Mouse (Mus musculus) adrenal gland, postnatal 10 days (tissue): Measurements from ENCODE around the gene Cpeb3. TPM values are rescaled to one million over a fixed set of nuclear protein-coding genes. Genes with fewer than 3 reads are reported as not detected.
"Not testable (repeated sequence)": the region's sequence is repeated elsewhere in the genome, so short reads cannot be mapped to it uniquely, and the experiment has no call there.

ENCODE experiments used
- DNase-seq: peaks from one replicate; pipeline ENCODE4 v3.0.0; 2021; ENCODE audit warnings: mixed read lengths
- total RNA-seq, 2 experiments: library from RNA; stranded (reverse); gene quantifications; 2 replicates each; pipeline ENCODE4 v1.2.3; 2021

The Cpeb3 gene
- total RNA-seq, 2 experiments from 2014 or later = 14.2 to 26.8 TPM

DNA sequence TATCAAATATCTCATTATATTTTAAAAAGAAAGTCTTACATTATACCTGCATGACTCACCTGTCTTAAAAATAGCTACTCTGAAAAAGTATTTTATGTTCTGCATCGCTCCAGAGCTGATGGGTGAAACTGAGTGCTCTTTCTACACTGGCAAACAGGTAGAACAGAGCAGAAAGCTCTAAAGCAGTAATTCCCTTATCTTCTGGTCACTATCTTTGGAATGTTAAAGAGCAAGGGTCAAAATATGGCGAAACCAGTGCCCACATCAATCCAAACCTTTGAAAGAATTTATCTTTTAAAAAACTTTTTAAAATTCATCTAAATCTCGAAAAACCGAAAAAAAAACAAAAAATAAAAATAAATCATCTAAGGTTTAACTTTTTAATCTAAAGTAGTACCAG, 52.4 kb downstream of the Cpeb3 start:
- DNase-seq = no peak

- no peak for DNase-seq
Measured at GRCm38 (mm10) chr19:37147145-37147544, 61.3 kb downstream of the Cpeb3 start.

DNA sequence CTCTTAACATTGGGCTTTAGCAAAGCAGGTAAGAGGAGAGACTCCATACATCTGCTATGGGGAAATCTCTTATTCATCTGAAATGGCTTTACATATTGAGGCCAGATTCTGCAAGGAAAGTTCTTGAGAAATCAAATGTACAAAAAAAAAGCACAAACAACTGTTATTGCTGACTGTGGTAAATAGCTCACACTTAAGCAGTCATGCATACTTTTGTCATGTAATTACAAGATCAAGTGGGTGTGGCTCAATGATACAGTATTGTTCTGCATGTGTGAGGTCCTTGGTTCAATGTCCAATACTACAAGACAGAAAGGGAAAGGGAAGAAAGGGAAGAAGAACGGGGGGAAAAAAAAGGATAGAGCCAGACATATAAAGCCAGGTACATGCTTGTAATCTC, 62.6 kb downstream of the Cpeb3 start:
- no peak for DNase-seq

DNA sequence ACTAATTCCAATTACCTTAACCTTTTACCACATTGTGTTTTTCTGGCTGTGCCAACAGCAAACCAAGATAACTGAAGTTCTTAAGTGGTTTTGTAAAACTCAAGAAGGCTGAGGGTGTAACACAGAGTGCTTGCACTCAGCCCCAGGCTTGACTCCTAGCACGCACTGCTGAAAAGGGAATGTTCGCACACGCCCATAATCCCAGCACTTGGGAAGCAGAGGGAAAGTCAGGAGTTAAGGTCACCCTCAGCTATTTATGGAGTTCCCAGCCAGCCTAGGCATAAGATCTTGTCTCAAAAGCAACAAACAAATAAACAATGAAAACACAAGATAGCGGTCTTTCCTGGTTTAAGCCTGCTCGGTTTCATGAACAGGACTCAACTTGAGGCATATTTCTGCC, 63.0 kb downstream of the Cpeb3 start:
- no peak for DNase-seq

GRCm38 (mm10) chr19:37141623-37142022, 66.8 kb downstream of the Cpeb3 start:
- no peak for DNase-seq

- no peak for DNase-seq
Measured at GRCm38 (mm10) chr19:37137133-37137532, 71.3 kb downstream of the Cpeb3 start.

GRCm38 (mm10) chr19:37135459-37135858, 72.9 kb downstream of the Cpeb3 start:
- not testable (repeated sequence) for DNase-seq

DNA sequence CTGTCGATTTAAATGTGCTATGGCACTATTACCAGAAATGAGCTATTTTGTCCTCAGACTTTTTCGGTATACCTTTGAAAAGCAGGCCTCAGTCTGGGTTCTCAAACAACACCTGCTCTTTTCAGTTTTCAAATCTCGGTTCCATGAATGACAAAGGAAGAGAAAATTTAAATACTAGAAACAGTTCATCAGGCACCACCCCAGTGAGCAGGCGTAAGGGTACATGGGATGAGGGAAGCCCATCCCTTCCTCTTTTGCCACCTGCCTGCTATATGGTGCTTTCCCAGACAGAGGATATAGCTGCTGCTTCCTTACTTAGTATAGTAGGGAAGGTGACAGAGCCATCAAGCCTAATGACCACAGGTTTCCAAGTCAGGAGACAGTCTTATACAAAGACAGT, 74.7 kb downstream of the Cpeb3 start:
- DNase-seq = no peak

DNA sequence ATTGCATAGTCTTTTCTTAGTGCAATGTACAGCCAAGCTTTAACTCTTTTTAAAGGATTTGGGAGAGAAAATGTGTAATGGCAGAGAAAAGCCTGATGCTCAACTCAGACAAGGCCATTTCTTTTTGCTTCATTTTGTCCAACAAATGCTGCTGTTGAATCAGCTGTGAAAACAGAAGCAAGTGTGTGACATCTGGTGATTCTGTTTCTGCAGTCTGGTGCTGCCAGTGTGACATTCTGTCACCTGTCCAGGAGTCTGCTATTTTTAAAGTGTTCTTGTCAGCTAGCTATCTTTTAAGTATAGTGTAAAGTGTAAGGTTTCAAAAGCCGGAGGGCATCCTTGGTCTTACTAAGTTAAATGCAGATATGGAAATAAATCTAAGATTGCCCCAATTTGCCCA, 76.7 kb downstream of the Cpeb3 start:
- no peak for DNase-seq

DNA sequence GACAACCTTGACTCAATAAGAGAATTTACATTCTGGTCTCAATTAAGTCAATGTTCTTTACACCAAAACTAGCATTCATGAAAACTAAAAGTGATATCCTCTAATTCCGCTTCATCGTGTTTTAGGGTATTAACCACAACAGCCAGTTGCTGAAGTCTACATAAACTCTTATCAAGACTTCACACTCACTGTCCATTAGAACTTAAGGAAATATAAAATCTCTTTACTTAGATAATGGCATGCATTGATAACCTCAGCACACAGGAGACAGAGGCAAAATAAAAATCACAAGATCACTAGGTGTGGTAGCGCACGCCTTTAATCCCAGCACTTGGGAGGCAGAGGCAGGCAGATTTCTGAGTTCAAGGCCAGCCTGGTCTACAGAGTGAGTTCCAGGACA, 79.9 kb downstream of the Cpeb3 start:
- no peak for DNase-seq

DNA sequence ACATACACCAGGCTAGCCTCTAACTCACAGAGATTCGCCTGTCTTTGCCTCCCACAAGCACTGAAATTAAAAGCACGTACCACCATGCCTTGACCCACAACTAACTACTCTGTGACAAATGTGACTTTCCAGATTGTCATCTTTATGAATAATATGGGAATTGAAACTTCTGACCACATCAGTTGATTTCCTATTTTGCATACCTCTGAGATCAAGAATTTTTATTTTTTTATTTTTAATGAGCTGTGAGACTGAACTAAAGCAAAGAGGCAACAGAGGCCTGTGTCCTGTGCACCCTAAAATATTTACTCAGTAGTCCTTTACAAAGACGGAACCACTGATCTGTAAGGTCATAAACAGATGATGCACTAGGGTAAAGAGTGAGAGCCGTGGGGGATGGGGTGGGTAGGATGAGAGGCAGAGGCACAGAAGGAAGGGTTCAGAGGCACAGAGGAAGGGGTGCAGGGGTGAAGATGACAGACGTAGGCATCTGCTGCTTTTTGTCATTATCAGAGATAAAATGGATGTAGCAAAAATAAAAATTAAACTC, 81.3 kb downstream of the Cpeb3 start:
- DNase-seq = no peak

GRCm38 (mm10) chr19:37124961-37125360, 83.4 kb downstream of the Cpeb3 start:
- no peak for DNase-seq

DNA sequence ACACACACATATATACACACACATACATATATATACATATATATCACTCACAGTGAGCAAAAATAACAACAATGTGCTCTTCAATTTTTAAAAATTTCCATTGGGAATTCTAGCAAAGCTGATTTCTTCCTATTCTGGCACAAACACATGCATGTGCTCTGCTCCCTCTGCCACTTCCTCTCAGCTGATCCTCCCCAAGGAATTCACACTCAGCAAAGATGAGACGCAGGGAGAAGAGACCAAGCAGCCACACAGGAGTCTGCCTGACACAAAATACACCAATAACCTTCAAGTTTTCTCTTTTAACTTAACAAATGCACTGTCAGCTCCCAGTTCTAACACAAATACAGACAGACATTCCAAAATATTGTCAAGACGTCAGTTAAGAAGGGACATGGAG, 89.1 kb downstream of the Cpeb3 start:
- DNase-seq = peak; percentile 21

DNA sequence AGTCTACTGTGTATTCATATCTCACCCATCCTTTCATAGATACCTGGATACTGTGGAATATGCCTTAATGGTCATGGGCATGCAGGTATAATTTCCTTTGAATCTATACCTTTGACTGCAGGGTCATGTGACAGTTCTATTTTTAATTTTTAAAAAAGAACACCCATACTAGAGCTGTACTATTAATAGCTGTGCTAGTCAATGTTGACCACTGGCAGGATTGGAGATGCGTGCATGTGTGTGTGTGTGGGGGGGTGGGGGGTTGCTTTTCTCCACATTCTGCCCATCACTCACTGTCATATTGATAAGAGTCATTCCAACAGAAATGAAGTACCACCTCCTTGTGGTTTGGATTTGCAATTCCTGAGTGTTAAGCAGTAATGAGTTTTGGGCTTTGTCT, 92.6 kb downstream of the Cpeb3 start:
- no peak for DNase-seq

- DNase-seq = no peak
Measured at GRCm38 (mm10) chr19:37115374-37115773, 93.0 kb downstream of the Cpeb3 start.

GRCm38 (mm10) chr19:37111831-37112230, 96.6 kb downstream of the Cpeb3 start:
- no peak for DNase-seq

DNA sequence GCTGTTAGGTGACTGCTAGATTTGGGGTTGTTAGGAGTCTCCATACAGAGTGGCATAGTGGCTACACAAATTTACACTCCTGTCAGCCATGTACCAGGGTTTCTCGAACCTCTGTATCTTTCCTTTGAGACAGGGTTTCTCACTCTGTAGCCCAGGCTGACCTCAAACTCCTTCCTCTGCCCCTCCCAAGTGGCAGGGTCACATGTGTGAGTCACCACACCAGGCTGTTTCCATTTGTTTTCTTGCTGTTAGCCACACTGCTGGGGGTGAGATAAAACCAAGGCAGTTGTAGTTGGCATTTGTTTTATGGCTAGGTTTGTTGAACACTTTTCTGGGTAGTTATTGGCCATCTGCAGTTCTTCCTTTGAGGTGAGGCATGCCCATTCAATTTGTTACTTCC, 97.9 kb downstream of the Cpeb3 start:
- DNase-seq = peak; percentile 18

- no peak for DNase-seq
Measured at GRCm38 (mm10) chr19:37109853-37110252, 98.5 kb downstream of the Cpeb3 start.

GRCm38 (mm10) chr19:37100689-37101088, 107.7 kb downstream of the Cpeb3 start:
- DNase-seq = no peak

GRCm38 (mm10) chr19:37095666-37096330, 112.6 kb downstream of the Cpeb3 start:
- no peak for DNase-seq

GRCm38 (mm10) chr19:37093181-37093580, 115.2 kb downstream of the Cpeb3 start:
- DNase-seq = no peak

GRCm38 (mm10) chr19:37090146-37091061, 118.0 kb downstream of the Cpeb3 start:
- DNase-seq = no peak

GRCm38 (mm10) chr19:37088043-37088748, 120.2 kb downstream of the Cpeb3 start:
- no peak for DNase-seq
